Comparison of ENCODE assay signal across 17 mouse cellular contexts in genomic region chr5:63045751-63046150, GRCm38 (mm10).
DNase-seq lines count a peak whose midpoint lies in the region; ATAC-seq and TF ChIP-seq lines count a peak whose summit lies in the region.
"Had no signal": no experiment of that assay in that cellular context is flagged by ENCODE, and none has a peak within 500 bp of the region (broad histone marks: within the 10 kb centered on the region; RNA-seq: fewer than 3 reads in every experiment).

No protein-coding gene starts in this region.

- ATAC-seq in embryonic facial prominence, embryonic 11.5 days (replicated peaks; ENCODE audit: insufficient number of reproducible peaks, low FRiP score, low TSS enrichment, low read depth) = no peak
- no peak for ATAC-seq in forebrain, embryonic 14.5 days
- ATAC-seq: forebrain, embryonic 13.5 days; forebrain, embryonic 16.5 days had no signal

- peak; percentile 1 for DNase-seq in embryonic facial prominence, embryonic 11.5 days (ENCODE audit: low spot score)
- no peak for DNase-seq in embryonic facial prominence, embryonic 10.5 days (ENCODE audit: low spot score)
- peak; percentile 4 for DNase-seq in brain, embryonic 14.5 days (ENCODE audit: low read depth)
- DNase-seq in embryo, embryonic 10.5 days (ENCODE audit: low spot score) = peak; percentile 26
- no peak for DNase-seq in forebrain, embryonic 14.5 days (ENCODE audit: low spot score)
- no peak for DNase-seq in layer of hippocampus, adult 2 months (ENCODE audit: low spot score in 2 of 2)
- DNase-seq: adrenal gland, adult 2 months; adrenal gland, postnatal 10 days; adrenal gland, postnatal 25 days; cerebellum, adult 11-12 months; cerebellum, adult 2 months; cerebellum, adult 9-10 months; cerebellum, postnatal 10 days; cerebellum, postnatal 25 days had no signal

- H3K4me2 ChIP-seq in embryonic facial prominence, embryonic 11.5 days (ENCODE audit: low read depth, low read length) = no peak overlapping the region
- H3K4me2 ChIP-seq in forebrain, embryonic 14.5 days (ENCODE audit: low read length) = no peak overlapping the region
- H3K4me2 ChIP-seq: embryonic facial prominence, embryonic 12.5 days; forebrain, embryonic 13.5 days had no signal

- no peak for TF ChIP-seq CTCF in brain, embryonic 14.5 days (IDR thresholded peaks at IDR 0.05; ENCODE audit: borderline replicate concordance, extremely low read depth, insufficient read depth, insufficient read length)
- TF ChIP-seq CTCF in layer of hippocampus, adult 2 months (conservative IDR thresholded peaks at IDR 0.05) = no peak

- H3K27ac ChIP-seq in embryonic facial prominence, embryonic 11.5 days (replicated peaks; ENCODE audit: low read depth, low read length) = no peak overlapping the region
- no peak overlapping the region for H3K27ac ChIP-seq in embryonic facial prominence, embryonic 10.5 days (replicated peaks)
- no peak overlapping the region for H3K27ac ChIP-seq in forebrain, embryonic 14.5 days (ENCODE audit: low read depth, low read length)
- H3K27ac ChIP-seq in layer of hippocampus, adult 2 months = no peak overlapping the region
- H3K27ac ChIP-seq: embryonic facial prominence, embryonic 12.5 days; forebrain, embryonic 13.5 days had no signal

- no peak for TF ChIP-seq POLR2A in brain, embryonic 14.5 days (IDR thresholded peaks at IDR 0.05; ENCODE audit: borderline replicate concordance, extremely low read depth, insufficient read depth, insufficient read length, poor library complexity, severe bottlenecking)

- no peak overlapping the region for H3K4me3 ChIP-seq in embryonic facial prominence, embryonic 11.5 days (ENCODE audit: low read depth, low read length)
- H3K4me3 ChIP-seq in embryonic facial prominence, embryonic 10.5 days = no peak overlapping the region
- no peak overlapping the region for H3K4me3 ChIP-seq in forebrain, embryonic 14.5 days (ENCODE audit: low read depth, low read length)
- no peak overlapping the region for H3K4me3 ChIP-seq in layer of hippocampus, adult 2 months
- H3K4me3 ChIP-seq: embryonic facial prominence, embryonic 12.5 days; forebrain, embryonic 13.5 days had no signal

- no peaks in the 10 kb centered on the region for H3K4me1 ChIP-seq in embryonic facial prominence, embryonic 11.5 days (ENCODE audit: control insufficient read depth, insufficient read depth, low read length)
- H3K4me1 ChIP-seq in embryonic facial prominence, embryonic 10.5 days = no peaks in the 10 kb centered on the region
- H3K4me1 ChIP-seq in forebrain, embryonic 14.5 days (ENCODE audit: control insufficient read depth, insufficient read depth, low read length) = no peaks in the 10 kb centered on the region
- H3K4me1 ChIP-seq: embryonic facial prominence, embryonic 12.5 days; forebrain, embryonic 13.5 days had no signal

- H3K27me3 ChIP-seq in embryonic facial prominence, embryonic 11.5 days (ENCODE audit: control insufficient read depth, insufficient read depth, low read length) = no peaks in the 10 kb centered on the region
- H3K27me3 ChIP-seq in embryonic facial prominence, embryonic 10.5 days (replicated peaks; ENCODE audit: low read depth, poor library complexity, severe bottlenecking) = no peaks in the 10 kb centered on the region
- no peaks in the 10 kb centered on the region for H3K27me3 ChIP-seq in forebrain, embryonic 14.5 days (replicated peaks; ENCODE audit: control insufficient read depth, insufficient read depth, low read length)
- H3K27me3 ChIP-seq: embryonic facial prominence, embryonic 12.5 days; forebrain, embryonic 13.5 days had no signal

- H3K9ac ChIP-seq in embryonic facial prominence, embryonic 11.5 days (replicated peaks; ENCODE audit: low read length) = no peak overlapping the region
- no peak overlapping the region for H3K9ac ChIP-seq in forebrain, embryonic 14.5 days (ENCODE audit: low read length)
- H3K9ac ChIP-seq: embryonic facial prominence, embryonic 12.5 days; forebrain, embryonic 13.5 days had no signal

- 42% methylated on average over 2 of the region's 2 CpGs for WGBS in embryonic facial prominence, embryonic 11.5 days
- 51% methylated on average over 2 of the region's 2 CpGs for WGBS in embryonic facial prominence, embryonic 10.5 days
- WGBS in forebrain, embryonic 14.5 days = 90% methylated on average over 2 of the region's 2 CpGs

- no peaks in the 10 kb centered on the region for H3K9me3 ChIP-seq in embryonic facial prominence, embryonic 11.5 days (replicated peaks; ENCODE audit: control insufficient read depth, low read length)
- H3K9me3 ChIP-seq in embryonic facial prominence, embryonic 10.5 days = no peaks in the 10 kb centered on the region
- H3K9me3 ChIP-seq in forebrain, embryonic 14.5 days (replicated peaks; ENCODE audit: control insufficient read depth, low read length) = no peaks in the 10 kb centered on the region
- H3K9me3 ChIP-seq: embryonic facial prominence, embryonic 12.5 days; forebrain, embryonic 13.5 days had no signal

- H3K36me3 ChIP-seq in embryonic facial prominence, embryonic 11.5 days (replicated peaks; ENCODE audit: control insufficient read depth, insufficient read depth, low read depth, low read length) = no peaks in the 10 kb centered on the region
- no peaks in the 10 kb centered on the region for H3K36me3 ChIP-seq in embryonic facial prominence, embryonic 10.5 days (replicated peaks)
- no peaks in the 10 kb centered on the region for H3K36me3 ChIP-seq in forebrain, embryonic 14.5 days (ENCODE audit: control insufficient read depth, insufficient read depth, low read length)
- H3K36me3 ChIP-seq: embryonic facial prominence, embryonic 12.5 days had no signal

Comparison
In these comparisons a context has a peak if more than half of its experiments do, and no peak if none do; other contexts are left out.
1. DNase-seq: peak in embryonic facial prominence, embryonic 11.5 days (single experiment), brain, embryonic 14.5 days (single experiment) and embryo, embryonic 10.5 days (single experiment); none in embryonic facial prominence, embryonic 10.5 days (single experiment), forebrain, embryonic 14.5 days (single experiment) and layer of hippocampus, adult 2 months (0 of 2).